18 mouse cellular contexts compared by ENCODE assay signal in the genomic region with DNA sequence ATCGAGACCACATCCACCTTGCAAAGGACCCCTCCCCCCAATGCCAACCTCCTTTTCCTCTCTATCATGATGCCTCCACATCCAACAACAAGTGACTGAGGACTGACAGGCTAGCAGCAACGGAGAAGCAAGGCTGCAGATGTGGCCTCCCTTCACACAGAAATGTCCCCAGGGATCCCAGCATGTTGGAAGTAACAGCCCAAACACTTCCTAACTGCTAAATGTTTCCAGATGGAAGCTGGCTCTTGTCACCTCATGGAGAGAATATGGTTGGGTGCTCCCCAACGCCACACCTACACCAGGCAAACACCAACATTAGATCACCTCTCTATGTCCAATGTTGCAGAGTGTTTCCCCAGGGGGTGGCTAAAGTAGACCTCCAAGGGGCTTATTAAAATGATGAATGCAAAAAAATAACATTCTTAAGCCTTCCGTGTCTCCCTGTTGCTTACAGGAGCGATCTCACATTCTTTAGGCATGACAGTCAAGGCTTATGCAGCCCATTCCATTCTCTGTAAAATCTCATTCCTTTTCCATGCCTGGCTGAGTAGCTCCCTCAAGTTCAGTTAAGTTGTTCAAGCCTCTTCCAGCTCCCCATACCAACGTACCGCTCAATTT. TPM values are rescaled to one million over a fixed set of nuclear protein-coding genes. Genes with fewer than 3 reads are reported as not detected.
A peak's percentile ranks its signal among the peaks of the same experiment; 100 is the strongest.
DNase-seq lines count a peak whose midpoint lies in the region; ATAC-seq lines count a peak whose summit lies in the region.
"Had no signal": no experiment of that assay in that cellular context is flagged by ENCODE, and none has a peak within 500 bp of the region (broad histone marks: within the 10 kb centered on the region; RNA-seq: fewer than 3 reads in every experiment).

No protein-coding gene starts in this region.

- no peak overlapping the region for H3K4me2 ChIP-seq in limb, embryonic 11.5 days (ENCODE audit: low read depth, severe bottlenecking)
- H3K4me2 ChIP-seq: neural tube, embryonic 12.5 days had no signal

- 79% methylated on average over 7 of the region's 7 CpGs for WGBS in limb, embryonic 11.5 days
- WGBS in limb, embryonic 10.5 days: 80% methylated on average over 7 of the region's 7 CpGs

- DNase-seq in embryo, embryonic 10 days (ENCODE audit: low spot score): peak; percentile 16
- no peak for DNase-seq in embryo, embryonic 11 days
- peak; percentile 18 for DNase-seq in limb, embryonic 11.5 days (ENCODE audit: low spot score)
- no peak for DNase-seq in limb, embryonic 10.5 days (ENCODE audit: low spot score)
- peak; percentile 54 for DNase-seq in gastrocnemius, postnatal 25 days
- peak; percentile 75 for DNase-seq in skeletal muscle tissue, adult 2 months (ENCODE audit: low read depth, low spot score)
- DNase-seq in spleen, postnatal 36 days (ENCODE audit: low spot score in 2 of 2): no peak
- no peak for DNase-seq in left cerebral cortex, postnatal 36 days (ENCODE audit: low spot score in 2 of 2)
- DNase-seq: cerebellum, adult 18-20 months; right cerebral cortex, postnatal 4 days; thymus, adult 2 months had no signal

- no peaks in the 10 kb centered on the region for H3K9me3 ChIP-seq in limb, embryonic 11.5 days (ENCODE audit: control insufficient read depth, low read length)
- no peaks in the 10 kb centered on the region for H3K9me3 ChIP-seq in limb, embryonic 10.5 days (replicated peaks)
- H3K9me3 ChIP-seq: neural tube, embryonic 12.5 days had no signal

- no peak overlapping the region for H3K27ac ChIP-seq in limb, embryonic 11.5 days (replicated peaks; ENCODE audit: low read depth, low read length)
- no peak overlapping the region for H3K27ac ChIP-seq in limb, embryonic 10.5 days
- H3K27ac ChIP-seq: layer of hippocampus, adult 2 months; left cerebral cortex, adult 2 months; liver, embryonic 14.5 days; neural tube, embryonic 12.5 days had no signal

- H3K4me3 ChIP-seq in limb, embryonic 11.5 days (ENCODE audit: low read depth, low read length): no peak overlapping the region
- H3K4me3 ChIP-seq in limb, embryonic 10.5 days: no peak overlapping the region
- H3K4me3 ChIP-seq: layer of hippocampus, adult 2 months; left cerebral cortex, adult 2 months; neural tube, embryonic 12.5 days had no signal

- no peaks in the 10 kb centered on the region for H3K36me3 ChIP-seq in limb, embryonic 11.5 days (ENCODE audit: control insufficient read depth, insufficient read depth, low read length)
- no peaks in the 10 kb centered on the region for H3K36me3 ChIP-seq in limb, embryonic 10.5 days
- H3K36me3 ChIP-seq: neural tube, embryonic 12.5 days had no signal

- ATAC-seq in limb, embryonic 11.5 days (ENCODE audit: insufficient number of reproducible peaks, low FRiP score, low TSS enrichment, low read depth): no peak
- ATAC-seq: forebrain, embryonic 14.5 days; lung, postnatal 0 days had no signal

- H3K27me3 ChIP-seq in limb, embryonic 11.5 days (ENCODE audit: control insufficient read depth, insufficient read depth, low read length): no peaks in the 10 kb centered on the region
- no peaks in the 10 kb centered on the region for H3K27me3 ChIP-seq in limb, embryonic 10.5 days (ENCODE audit: low read depth, poor library complexity, severe bottlenecking)
- H3K27me3 ChIP-seq: neural tube, embryonic 12.5 days had no signal

- no peak overlapping the region for H3K9ac ChIP-seq in limb, embryonic 11.5 days (ENCODE audit: low read length)
- H3K9ac ChIP-seq: liver, embryonic 14.5 days; neural tube, embryonic 12.5 days had no signal

- H3K4me1 ChIP-seq in limb, embryonic 11.5 days (ENCODE audit: control insufficient read depth, insufficient read depth, low read length): peaks cover 2% of the 10 kb centered on the region; the same call in 1 of the 2 replicates
- peaks cover 23% of the 10 kb centered on the region for H3K4me1 ChIP-seq in limb, embryonic 10.5 days

- intact Hi-C loops in left cerebral cortex, postnatal 36 days (cut with DNase I): no loop called here

RNA-seq across cellular contexts. Expression of a gene that starts 16.8 kb away (rescaled TPM):
- not detected in 2 replicates for polyA plus RNA-seq in limb, embryonic 11.5 days (2014; fragmentation: Nextera tagmentation; extraction: Ambion mirVana)
- not detected in 2 replicates for polyA plus RNA-seq in limb, embryonic 10.5 days (2016; fragmentation: Nextera tagmentation; extraction: Ambion mirVana)
- 1 to 10 TPM; 1.8 TPM for total RNA-seq in gastrocnemius, postnatal 25 days (2021)
- 1 to 10 TPM; 1.5 to 1.8 TPM for total RNA-seq in left cerebral cortex, postnatal 36 days (2021)
- total RNA-seq: megakaryocyte, adult 5-6 weeks had no signal

Comparison
In these comparisons a context has a peak if more than half of its experiments do, and no peak if none do; other contexts are left out.
1. DNase-seq: peak in embryo, embryonic 10 days (single experiment), limb, embryonic 11.5 days (single experiment), gastrocnemius, postnatal 25 days (single experiment) and skeletal muscle tissue, adult 2 months (single experiment); none in embryo, embryonic 11 days (single experiment), limb, embryonic 10.5 days (single experiment), spleen, postnatal 36 days (0 of 2) and left cerebral cortex, postnatal 36 days (0 of 2).